ENCODE assay signal across 8 mouse cellular contexts in the genomic region with DNA sequence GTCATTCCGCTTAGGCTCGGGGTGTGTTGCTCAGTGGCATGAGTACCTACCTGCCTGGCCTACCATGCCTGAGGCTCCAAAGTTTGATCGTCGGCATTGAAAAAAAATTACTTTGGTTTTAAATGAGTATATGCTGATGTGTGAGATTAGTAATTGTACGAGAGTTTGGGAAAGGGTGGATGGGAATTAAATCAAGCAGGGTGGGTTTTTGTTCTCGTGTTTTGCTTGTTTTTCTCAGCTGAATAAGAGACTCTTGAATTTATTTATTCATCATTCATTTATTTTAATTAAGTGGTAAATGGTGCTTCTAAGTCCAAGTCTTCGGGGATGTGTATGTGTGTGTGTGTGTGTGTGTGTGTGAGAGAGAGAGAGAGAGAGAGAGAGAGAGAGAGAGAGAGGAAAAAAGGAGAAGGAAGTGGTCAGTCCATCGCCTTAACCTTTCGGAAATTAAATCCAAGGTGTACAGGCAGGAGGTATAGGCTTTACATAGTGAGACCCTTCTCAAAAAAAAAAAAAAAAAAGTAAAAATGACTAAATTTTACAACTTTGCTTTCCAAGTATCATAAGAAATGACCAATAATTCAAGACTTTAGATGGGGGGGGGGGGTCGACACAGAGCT. TPM values are rescaled to one million over a fixed set of nuclear protein-coding genes. Genes with fewer than 3 reads are reported as not detected.
DNase-seq lines count a peak whose midpoint lies in the region; ATAC-seq and TF ChIP-seq lines count a peak whose summit lies in the region.

No protein-coding gene starts in this region.

- peaks cover 19% of the 10 kb centered on the region for H3K4me1 ChIP-seq in heart, embryonic 12.5 days (replicated peaks)
- H3K4me1 ChIP-seq in ES-E14 (ENCODE audit: control insufficient read depth in 2 of 2, insufficient read depth in 2 of 2, low read length in 2 of 2, poor library complexity in 1 of 2) = peaks cover 2 to 4% of the 10 kb centered on the region in 2 experiments; a peak in 2 of 4 replicates
- H3K4me1 ChIP-seq in hindbrain, embryonic 12.5 days = peaks cover 10% of the 10 kb centered on the region
- H3K4me1 ChIP-seq in megakaryocyte, embryonic 14.5 days = peaks cover 73% of the 10 kb centered on the region

- peak overlapping the region; percentile 86; the same call in 1 of the 2 replicates for H3K27ac ChIP-seq in heart, embryonic 12.5 days (ENCODE audit: poor library complexity, severe bottlenecking)
- no peak overlapping the region for H3K27ac ChIP-seq in ES-E14 (ENCODE audit: insufficient read depth, low read depth, low read length, poor library complexity, severe bottlenecking)
- no peak overlapping the region for H3K27ac ChIP-seq in hindbrain, embryonic 12.5 days

- no peak for DNase-seq in heart, postnatal 14 days
- DNase-seq in ES-E14 (ENCODE audit: low read depth, low spot score) = no peak
- DNase-seq in yolk sac, embryonic 10.5 days (ENCODE audit: low spot score) = no peak
- no peak for DNase-seq in gastrocnemius, postnatal 25 days
- DNase-seq in kidney, postnatal 4 days = no peak

- intact Hi-C loops in heart, postnatal 14 days (cut with DNase I) = loop anchor here (5.0 kb wide), 1 partner anchor 43 kb away; no protein-coding TSS in a partner anchor

- 19% methylated on average over 10 of the region's 10 CpGs for WGBS in heart, embryonic 12.5 days
- 19% methylated on average over 10 of the region's 10 CpGs for WGBS in hindbrain, embryonic 12.5 days

- H3K9me3 ChIP-seq in heart, embryonic 12.5 days (replicated peaks) = no peaks in the 10 kb centered on the region
- H3K9me3 ChIP-seq in ES-E14 (ENCODE audit: control insufficient read depth, insufficient read depth, low read depth, low read length) = no peaks in the 10 kb centered on the region
- H3K9me3 ChIP-seq in hindbrain, embryonic 12.5 days (replicated peaks) = no peaks in the 10 kb centered on the region
- H3K9me3 ChIP-seq in megakaryocyte, embryonic 14.5 days = no peaks in the 10 kb centered on the region

- no peaks in the 10 kb centered on the region for H3K27me3 ChIP-seq in heart, embryonic 12.5 days (replicated peaks)
- H3K27me3 ChIP-seq in hindbrain, embryonic 12.5 days = no peaks in the 10 kb centered on the region
- H3K27me3 ChIP-seq in megakaryocyte, embryonic 14.5 days (replicated peaks) = no peaks in the 10 kb centered on the region

- in situ Hi-C loops in ES-E14 (cut with MboI; ENCODE audit: low sequenced_read_pairs in 2 of 2, unreplicated experiment in 2 of 2) = no loop called here

- H3K4me3 ChIP-seq in heart, embryonic 12.5 days = peak overlapping the region; percentile 78
- H3K4me3 ChIP-seq in ES-E14 (ENCODE audit: insufficient read depth in 1 of 2, low read depth in 1 of 2, low read length in 2 of 2, poor library complexity in 1 of 2, severe bottlenecking in 1 of 2) = peak overlapping the region; percentile 71 to 91
- H3K4me3 ChIP-seq in hindbrain, embryonic 12.5 days = peak overlapping the region; percentile 85
- peak overlapping the region; percentile 97 for H3K4me3 ChIP-seq in megakaryocyte, embryonic 14.5 days (replicated peaks)

- H3K4me2 ChIP-seq in heart, embryonic 12.5 days = peak overlapping the region; percentile 72
- peak overlapping the region; percentile 91 for H3K4me2 ChIP-seq in hindbrain, embryonic 12.5 days (replicated peaks)

- peak overlapping the region; percentile 92 for H3K9ac ChIP-seq in heart, embryonic 12.5 days
- peak overlapping the region; percentile 93 for H3K9ac ChIP-seq in ES-E14 (ENCODE audit: insufficient read depth, low read depth, low read length, poor library complexity, severe bottlenecking)
- H3K9ac ChIP-seq in hindbrain, embryonic 12.5 days = no peak overlapping the region

- ATAC-seq in heart, embryonic 12.5 days (ENCODE audit: insufficient number of reproducible peaks, low FRiP score) = no peak
- ATAC-seq in hindbrain, embryonic 12.5 days (ENCODE audit: low FRiP score) = no peak

- H3K36me3 ChIP-seq in heart, embryonic 12.5 days = no peaks in the 10 kb centered on the region
- no peaks in the 10 kb centered on the region for H3K36me3 ChIP-seq in ES-E14 (ENCODE audit: control insufficient read depth, insufficient read depth, low read length, poor library complexity, severe bottlenecking)
- H3K36me3 ChIP-seq in hindbrain, embryonic 12.5 days = no peaks in the 10 kb centered on the region
- H3K36me3 ChIP-seq in megakaryocyte, embryonic 14.5 days (replicated peaks; ENCODE audit: low read length) = no peaks in the 10 kb centered on the region

TF ChIP-seq in ES-E14, 5 proteins besides CTCF, POLR2A, EP300 and RAD21:
- TF ChIP-seq ZC3H11A (IDR thresholded peaks at IDR 0.05; ENCODE audit: borderline replicate concordance, low read depth, low read length) (no peak), MAFK (IDR thresholded peaks at IDR 0.05; ENCODE audit: insufficient read depth, low read depth, low read length) (no peak), HCFC1 (IDR thresholded peaks at IDR 0.05; ENCODE audit: borderline replicate concordance, insufficient read depth, low read length) (no peak), CHD2 (IDR thresholded peaks at IDR 0.05; ENCODE audit: low read depth, low read length) (no peak), ZNF384 (IDR thresholded peaks at IDR 0.05; ENCODE audit: low read depth, low read length) (no peak)

RNA-seq across cellular contexts. Expression of gene Slc16a1, which starts 1.4 kb away (rescaled TPM):
- 89.3 and 89.4 TPM in 2 replicates for polyA plus RNA-seq in heart, embryonic 12.5 days (2016; fragmentation: Nextera tagmentation; extraction: Ambion mirVana)
- total RNA-seq in heart, postnatal 14 days (2021) = 100 to 1,000 TPM; 153 to 157 TPM
- 121 and 172 TPM in 2 replicates for total RNA-seq in ES-E14 (2012; rRNA removed)
- polyA plus RNA-seq in hindbrain, embryonic 12.5 days (2016; fragmentation: Nextera tagmentation; extraction: Ambion mirVana) = 21.4 and 22.0 TPM in 2 replicates
- polyA plus RNA-seq in megakaryocyte, embryonic 14.5 days (2012; ENCODE audit: insufficient read depth, low replicate concordance) = 3.9 and 8.0 TPM in 2 replicates
- total RNA-seq in gastrocnemius, postnatal 25 days (2021) = 10 to 100 TPM; 27.4 to 28.3 TPM
